Mouse (Mus musculus) CD4-positive helper T cell, adult 2 months (primary cell): ENCODE measurements around the gene Nav3.

ENCODE experiments used
- DNase-seq: peaks from one replicate; pipeline ENCODE4 v3.0.0-alpha.2; 2012; ENCODE audit warnings: low read depth, missing footprints, low spot score

The Nav3 gene

GRCm38 (mm10) chr10:109920607-109921187 is 535.3 kb downstream of the Nav3 start:
- DNase-seq, result no peak

DNA sequence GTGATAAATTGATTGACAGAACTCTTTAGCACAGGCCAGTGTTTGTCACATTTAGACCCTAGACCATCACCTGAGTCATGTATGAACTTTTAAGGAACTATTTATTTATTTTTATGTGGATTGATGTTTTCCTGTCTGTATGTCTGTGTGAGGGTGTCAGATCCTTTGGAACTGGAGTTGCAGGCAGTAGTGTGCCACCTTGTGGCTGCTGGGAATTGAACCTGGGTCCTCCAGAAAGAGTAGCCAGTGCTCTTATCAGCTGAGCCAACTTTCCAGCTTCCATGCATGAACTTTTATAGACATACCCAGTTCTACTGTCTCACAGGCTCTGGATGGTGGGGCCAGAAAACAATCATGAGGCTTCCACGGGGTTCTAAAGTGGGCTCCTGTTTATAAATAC is 536.5 kb downstream of the Nav3 start:
- no peak for DNase-seq

DNA sequence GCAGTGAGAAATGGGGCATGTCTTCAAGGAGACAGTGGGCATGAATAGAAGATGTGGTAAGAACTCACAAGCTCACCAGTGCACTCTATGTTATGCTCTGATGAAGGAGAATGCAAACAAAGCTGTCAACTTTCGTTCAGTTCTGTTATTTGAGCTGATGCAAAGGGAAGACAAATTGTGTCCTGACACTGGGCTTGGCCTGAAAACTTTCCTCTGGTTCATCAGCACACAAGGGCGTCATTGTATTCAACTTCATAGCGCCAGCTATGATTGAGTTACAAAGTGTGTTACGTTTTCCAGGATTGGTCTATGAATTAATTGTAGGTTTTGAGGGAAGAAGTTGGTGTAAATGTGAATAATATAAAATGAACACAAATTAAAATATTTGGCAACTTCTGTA is 548.8 kb downstream of the Nav3 start:
- no peak for DNase-seq

- no peak for DNase-seq
Observed at GRCm38 (mm10) chr10:109906413-109906785, 549.6 kb downstream of the Nav3 start.

DNA sequence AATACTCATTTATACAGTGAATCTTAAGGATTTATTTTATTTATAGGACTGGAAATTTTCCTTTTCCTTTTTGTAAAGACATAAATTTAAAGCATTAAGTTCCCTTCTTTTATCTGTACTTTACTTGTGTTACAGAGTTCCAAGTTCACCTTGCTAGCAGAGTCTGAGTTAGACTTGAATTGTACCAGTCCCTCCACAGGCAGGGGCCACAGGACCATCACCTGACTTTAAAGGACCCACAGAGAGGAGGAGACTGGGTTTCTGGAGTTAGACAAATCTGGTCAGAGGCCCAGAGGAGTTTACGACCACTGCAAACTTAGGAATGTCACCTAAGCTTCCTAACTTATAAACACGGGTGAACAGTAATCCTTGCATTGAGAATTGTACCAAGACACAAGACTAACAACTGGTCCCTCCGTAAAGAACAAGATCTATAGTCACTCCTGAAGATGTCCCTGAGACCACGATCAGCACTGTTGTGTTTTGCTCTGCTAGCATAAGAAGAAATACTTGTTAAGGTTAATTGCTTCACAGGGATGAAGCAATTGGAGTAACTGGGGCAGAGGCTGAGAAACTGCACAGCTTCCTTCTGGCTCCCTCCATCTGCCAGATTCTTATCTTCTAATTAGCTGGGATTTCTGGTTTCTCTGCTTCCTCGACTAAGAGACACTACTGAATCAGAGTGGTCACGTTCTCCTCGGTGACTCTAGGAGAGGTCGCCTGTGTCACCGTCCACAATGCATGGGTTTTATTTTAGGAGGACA is 550.2 kb downstream of the Nav3 start:
- DNase-seq, result no peak

DNA sequence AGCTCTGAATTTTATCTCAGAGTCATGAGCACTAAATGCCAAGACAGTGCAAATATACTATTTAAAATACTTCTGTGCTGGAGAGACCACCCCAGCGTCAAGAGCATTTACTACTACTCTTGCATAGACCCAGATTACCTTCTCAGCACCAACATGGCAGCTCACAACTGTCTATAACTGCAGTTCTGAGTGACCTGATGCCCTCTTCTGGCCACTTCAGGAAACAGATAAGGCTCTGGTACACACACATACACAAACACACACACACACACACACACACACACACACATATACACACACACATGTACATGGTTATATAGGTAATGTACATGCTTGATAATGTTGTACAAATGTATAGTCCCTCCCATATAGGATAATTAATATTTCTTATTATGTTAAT is 551.2 kb downstream of the Nav3 start:
- no peak for DNase-seq

- no peak for DNase-seq
Observed at GRCm38 (mm10) chr10:109903701-109904555, 552.1 kb downstream of the Nav3 start.

DNA sequence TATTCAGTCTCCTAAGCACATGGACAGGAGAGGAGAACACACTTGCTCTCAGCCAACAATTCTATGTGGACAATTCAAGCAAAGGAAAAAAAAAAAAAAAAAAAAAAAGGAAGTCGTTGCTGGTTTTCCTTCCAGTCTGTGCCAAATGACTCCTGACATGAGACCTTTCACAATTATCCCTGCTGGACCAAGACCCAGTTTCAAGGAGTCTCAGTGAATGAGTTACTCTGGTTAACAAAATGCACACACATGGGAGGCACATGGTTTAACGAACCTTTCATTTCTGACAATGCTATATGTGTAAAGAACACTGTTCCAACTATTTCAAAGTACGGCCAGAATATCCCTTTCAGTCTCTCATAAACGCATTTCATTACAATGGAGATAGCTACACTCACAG is 552.8 kb downstream of the Nav3 start:
- no peak for DNase-seq

- DNase-seq, result no peak
Observed at GRCm38 (mm10) chr10:109889171-109889475, 566.9 kb downstream of the Nav3 start.

GRCm38 (mm10) chr10:109888355-109889170 is 567.4 kb downstream of the Nav3 start:
- no peak for DNase-seq

GRCm38 (mm10) chr10:109887160-109887559 is 568.8 kb downstream of the Nav3 start:
- DNase-seq, result no peak

DNA sequence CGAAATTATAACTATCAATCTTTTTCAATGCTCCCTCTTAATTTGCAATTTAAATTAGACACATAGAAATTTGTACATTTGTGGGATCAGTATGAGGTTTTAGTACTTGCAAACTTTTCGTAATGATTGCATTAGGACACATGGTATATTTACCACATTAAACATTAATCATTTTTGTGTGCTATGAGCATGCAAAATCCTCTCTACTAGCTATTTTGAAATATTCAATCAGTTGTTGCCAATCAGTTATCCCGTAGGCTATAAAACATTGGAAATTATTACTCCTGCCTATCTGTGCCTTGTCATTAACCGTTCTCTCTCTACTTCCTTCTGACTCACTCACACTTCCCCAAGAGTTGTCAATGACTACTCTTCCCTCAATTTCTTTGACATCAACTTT is 579.9 kb downstream of the Nav3 start:
- DNase-seq, result no peak

DNA sequence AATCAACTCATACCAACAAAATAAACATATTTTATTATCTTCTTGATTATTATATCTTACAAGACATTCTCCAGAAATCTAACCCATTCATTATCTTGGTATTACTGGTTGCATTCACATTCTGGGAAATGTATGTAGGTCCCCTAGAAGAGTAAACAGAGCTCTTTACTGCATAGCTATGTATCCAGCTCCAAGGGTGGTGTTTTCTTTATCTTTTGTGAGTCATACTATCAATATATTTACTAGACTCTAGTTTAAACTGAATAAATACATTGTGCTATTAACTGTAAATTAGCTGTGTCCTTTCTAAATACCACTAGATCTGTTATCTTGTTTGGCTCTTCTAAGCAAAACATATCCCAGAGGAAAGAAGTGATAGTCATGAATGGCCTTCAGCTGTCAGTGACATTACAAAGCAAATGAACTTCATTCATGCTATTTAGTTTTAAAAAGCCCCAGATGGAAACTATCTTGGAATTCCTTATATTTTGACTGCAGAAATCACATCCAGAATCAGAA is 580.6 kb downstream of the Nav3 start:
- DNase-seq, result no peak

DNA sequence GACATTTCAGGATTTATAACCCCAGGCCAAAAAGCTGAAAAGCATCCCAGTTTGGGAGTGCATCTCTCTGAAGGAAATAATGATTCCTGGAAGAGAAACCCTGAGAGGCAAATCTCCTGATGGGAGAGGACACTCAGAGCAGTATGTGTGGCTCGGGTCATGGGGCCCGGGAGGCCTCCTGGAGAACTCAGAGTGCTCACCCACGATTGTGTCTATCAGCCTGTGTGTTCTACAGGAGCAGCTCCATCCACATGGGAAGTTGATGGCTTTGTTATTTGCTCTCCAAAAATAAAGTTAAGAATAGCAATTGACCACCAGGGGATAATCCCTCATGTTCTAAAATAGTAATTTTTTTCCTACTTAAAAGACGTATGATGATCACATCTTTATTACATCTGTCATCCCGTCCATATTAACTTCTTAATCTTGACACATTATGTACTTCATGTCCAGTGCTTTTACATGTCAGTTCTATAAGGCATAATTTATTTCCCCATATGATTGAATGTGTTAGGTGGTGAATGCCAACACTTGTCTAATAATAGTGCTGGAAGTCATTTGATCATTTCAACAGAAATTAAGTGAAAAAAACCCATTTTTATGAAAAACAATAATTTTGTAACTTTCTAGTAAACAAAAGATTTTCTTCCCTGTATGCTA is 581.2 kb downstream of the Nav3 start:
- no peak for DNase-seq

GRCm38 (mm10) chr10:109866063-109866462 is 589.9 kb downstream of the Nav3 start:
- no peak for DNase-seq

DNA sequence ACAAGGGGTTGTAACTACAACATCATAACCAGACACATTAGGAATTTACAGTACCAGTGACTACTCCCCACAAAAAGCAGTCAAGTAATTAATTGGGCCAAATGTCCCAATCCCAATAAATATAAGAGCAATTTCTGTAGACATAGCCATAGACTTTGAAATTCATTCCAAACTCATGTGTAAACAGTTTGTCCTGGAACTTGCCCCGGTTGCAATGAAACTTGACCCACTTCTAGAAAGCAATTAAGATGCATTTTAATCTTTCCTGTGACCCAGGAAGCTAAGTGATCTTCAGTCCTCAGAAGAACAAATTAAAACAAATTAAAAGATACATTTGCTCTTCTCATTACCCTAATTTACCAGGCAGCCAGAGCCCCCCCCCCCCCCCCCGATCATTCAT is 590.6 kb downstream of the Nav3 start:
- DNase-seq, result no peak

- DNase-seq, result no peak
Observed at GRCm38 (mm10) chr10:109864708-109865107, 591.3 kb downstream of the Nav3 start.

DNA sequence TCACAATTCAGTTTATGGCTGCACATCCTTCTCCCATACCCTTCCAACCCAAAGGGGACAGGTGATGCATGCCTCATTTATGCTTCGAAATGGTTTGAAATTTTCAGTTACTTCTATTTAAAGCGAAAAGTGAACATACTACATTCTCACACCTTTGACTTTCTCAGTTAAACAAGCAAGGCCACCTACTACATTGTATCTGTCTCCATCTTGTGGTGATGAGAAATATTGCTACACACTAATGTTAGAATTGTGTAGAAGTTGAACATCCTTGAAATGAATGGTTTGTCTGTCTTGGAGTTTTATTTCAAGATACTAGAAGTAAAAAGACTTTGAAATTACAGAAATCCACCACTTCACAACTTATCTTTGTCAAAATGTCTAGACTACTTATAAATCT is 594.7 kb downstream of the Nav3 start:
- no peak for DNase-seq

- DNase-seq, result no peak
Observed at GRCm38 (mm10) chr10:109858568-109858967, 597.4 kb downstream of the Nav3 start.

DNA sequence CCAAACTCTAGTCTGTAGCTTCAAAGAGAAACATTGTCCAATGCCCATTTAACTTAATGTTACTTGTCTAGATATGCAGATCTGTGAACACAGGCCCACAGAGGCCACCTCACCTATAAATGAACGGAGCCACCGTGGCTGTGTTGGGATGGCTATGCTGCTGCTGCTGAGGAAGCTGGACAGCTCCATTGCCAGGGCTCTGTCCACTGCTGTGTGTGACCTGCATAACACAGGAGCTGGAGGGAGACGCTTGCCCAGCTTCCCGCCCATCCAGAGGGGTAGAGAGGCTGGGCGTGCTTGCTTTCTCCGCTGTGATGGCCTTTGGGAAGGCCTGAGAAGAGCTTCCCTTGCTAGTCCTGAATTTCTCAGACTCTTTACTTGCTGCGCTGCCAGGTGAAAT is 603.6 kb downstream of the Nav3 start:
- DNase-seq, result no peak

DNA sequence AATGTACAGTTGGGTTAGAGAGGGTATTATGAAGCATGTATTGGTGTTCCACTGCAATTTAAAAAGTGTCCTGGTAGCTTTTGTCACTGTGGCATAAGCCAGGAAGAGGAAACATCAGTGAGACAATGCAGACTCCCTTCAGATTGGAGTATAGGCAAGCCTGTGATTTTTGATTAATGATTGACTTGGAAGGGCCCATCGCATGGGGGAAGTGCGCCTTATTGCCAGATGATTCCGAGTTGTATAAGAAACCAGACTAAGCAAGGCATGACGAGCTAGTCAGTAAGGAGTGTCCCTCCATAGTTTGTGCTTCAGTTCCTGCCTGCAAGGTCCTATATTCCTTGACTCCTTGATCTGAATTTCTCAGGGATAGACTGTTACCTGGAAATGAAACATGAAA is 608.4 kb downstream of the Nav3 start:
- DNase-seq, result no peak
